Comparison of ENCODE assay signal across 8 mouse cellular contexts in the genomic region with DNA sequence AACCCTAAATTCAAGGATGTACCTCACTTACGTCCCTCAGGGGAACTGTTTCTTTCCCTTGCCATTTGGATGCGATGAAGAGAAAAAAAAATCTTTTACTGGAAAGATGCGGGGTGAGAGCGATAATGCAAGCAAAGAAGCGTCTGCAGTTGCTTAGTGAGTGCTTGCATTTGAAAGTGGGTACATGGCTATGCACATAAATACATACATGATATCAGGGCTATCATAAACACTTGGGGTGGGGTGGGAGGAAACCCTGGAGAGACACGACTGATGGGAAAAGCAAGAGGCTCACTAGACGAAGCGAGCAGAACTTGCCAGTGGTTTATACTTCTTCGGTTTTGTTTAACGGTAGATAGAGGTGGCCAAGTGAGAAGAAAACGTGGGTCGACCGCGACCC. TPM values are rescaled to one million over a fixed set of nuclear protein-coding genes. Genes with fewer than 3 reads are reported as not detected.
DNase-seq lines count a peak whose midpoint lies in the region; ATAC-seq and TF ChIP-seq lines count a peak whose summit lies in the region.

A gene (plus strand): TSS at position 301 of the 400 bp plus-strand sequence.

- peak within 1 kb of the TSS; percentile 100 for H3K4me3 ChIP-seq in lung, embryonic 16.5 days (ENCODE audit: low read length)
- peak within 1 kb of the TSS; percentile 80 for H3K4me3 ChIP-seq in forebrain, postnatal 0 days (ENCODE audit: low read depth, low read length)
- H3K4me3 ChIP-seq in limb, embryonic 10.5 days, result peak within 1 kb of the TSS; percentile 96
- H3K4me3 ChIP-seq in stomach, embryonic 14.5 days (ENCODE audit: low read depth, low read length), result peak within 1 kb of the TSS; percentile 100

- no peak for ATAC-seq in lung, embryonic 16.5 days (ENCODE audit: low read depth)
- ATAC-seq in forebrain, postnatal 0 days, result peak; percentile 12
- no peak for ATAC-seq in stomach, embryonic 14.5 days (ENCODE audit: insufficient number of reproducible peaks, insufficient read depth, low FRiP score, low read depth)

- no peak for DNase-seq in lung, adult 18-20 months
- no peak for DNase-seq in forebrain, postnatal 0 days
- no peak for DNase-seq in limb, embryonic 10.5 days (ENCODE audit: low spot score)
- no peak for DNase-seq in adrenal gland, postnatal 4 days (ENCODE audit: low spot score in 2 of 2)
- no peak for DNase-seq in urinary bladder, postnatal 25 days (ENCODE audit: low spot score)
- no peak for DNase-seq in spleen, postnatal 4 days (ENCODE audit: low spot score in 2 of 2)

- TF ChIP-seq CTCF in forebrain, postnatal 0 days (IDR thresholded peaks at IDR 0.05; ENCODE audit: low read depth), result no peak

- peak within 1 kb of the TSS; percentile 91 for H3K4me2 ChIP-seq in lung, embryonic 16.5 days (ENCODE audit: low read depth, low read length)
- peak within 1 kb of the TSS; percentile 67 for H3K4me2 ChIP-seq in forebrain, postnatal 0 days (ENCODE audit: low read depth)
- peak within 1 kb of the TSS; percentile 76 for H3K4me2 ChIP-seq in stomach, embryonic 14.5 days (replicated peaks; ENCODE audit: low read depth, low read length)

- H3K9ac ChIP-seq in lung, embryonic 16.5 days (ENCODE audit: low read length), result peak within 1 kb of the TSS; percentile 90
- H3K9ac ChIP-seq in forebrain, postnatal 0 days, result peak within 1 kb of the TSS; percentile 84
- H3K9ac ChIP-seq in stomach, embryonic 14.5 days (replicated peaks; ENCODE audit: low read depth, low read length), result peak within 1 kb of the TSS; percentile 79

- H3K27ac ChIP-seq in lung, embryonic 16.5 days (ENCODE audit: low read length), result no peak within 1 kb of the TSS
- H3K27ac ChIP-seq in forebrain, postnatal 0 days (ENCODE audit: low read depth, low read length), result peak within 1 kb of the TSS; percentile 66
- H3K27ac ChIP-seq in limb, embryonic 10.5 days, result peak within 1 kb of the TSS; percentile 88
- H3K27ac ChIP-seq in stomach, embryonic 14.5 days (ENCODE audit: low read length), result no peak within 1 kb of the TSS

- H3K27me3 ChIP-seq in lung, embryonic 16.5 days (ENCODE audit: control insufficient read depth, insufficient read depth, low read depth, low read length), result peaks cover 4% of the 10 kb centered on the region; the same call in 1 of the 2 replicates
- H3K27me3 ChIP-seq in forebrain, postnatal 0 days (ENCODE audit: insufficient read depth, low read length), result no peaks in the 10 kb centered on the region
- peaks cover 13% of the 10 kb centered on the region; the same call in 1 of the 2 replicates for H3K27me3 ChIP-seq in limb, embryonic 10.5 days (ENCODE audit: low read depth, poor library complexity, severe bottlenecking)
- H3K27me3 ChIP-seq in stomach, embryonic 14.5 days (ENCODE audit: control insufficient read depth, insufficient read depth, low read length), result no peaks in the 10 kb centered on the region

- 12% methylated on average over 14 of the region's 14 CpGs for WGBS in lung, embryonic 16.5 days
- WGBS in forebrain, postnatal 0 days, result 11% methylated on average over 14 of the region's 14 CpGs
- 17% methylated on average over 14 of the region's 14 CpGs for WGBS in limb, embryonic 10.5 days
- 15% methylated on average over 14 of the region's 14 CpGs for WGBS in stomach, embryonic 14.5 days

- H3K4me1 ChIP-seq in lung, embryonic 16.5 days (replicated peaks; ENCODE audit: control insufficient read depth, insufficient read depth, low read length), result peaks cover 6% of the 10 kb centered on the region
- H3K4me1 ChIP-seq in forebrain, postnatal 0 days (ENCODE audit: insufficient read depth), result no peaks in the 10 kb centered on the region
- peaks cover 11% of the 10 kb centered on the region for H3K4me1 ChIP-seq in limb, embryonic 10.5 days
- H3K4me1 ChIP-seq in stomach, embryonic 14.5 days (ENCODE audit: control insufficient read depth, insufficient read depth, low read length), result 0 out of 2 replicates have a peak, but pooled peaks cover 4% of the 10 kb centered on the region

- H3K36me3 ChIP-seq in lung, embryonic 16.5 days (ENCODE audit: control insufficient read depth, insufficient read depth, low read length), result no peaks in the 10 kb centered on the region
- H3K36me3 ChIP-seq in forebrain, postnatal 0 days (ENCODE audit: insufficient read depth), result no peaks in the 10 kb centered on the region
- no peaks in the 10 kb centered on the region for H3K36me3 ChIP-seq in limb, embryonic 10.5 days
- no peaks in the 10 kb centered on the region for H3K36me3 ChIP-seq in stomach, embryonic 14.5 days (ENCODE audit: control insufficient read depth, insufficient read depth, low read length)

- no peaks in the 10 kb centered on the region for H3K9me3 ChIP-seq in lung, embryonic 16.5 days (ENCODE audit: control insufficient read depth, low read length)
- no peaks in the 10 kb centered on the region for H3K9me3 ChIP-seq in forebrain, postnatal 0 days (ENCODE audit: low read length)
- no peaks in the 10 kb centered on the region for H3K9me3 ChIP-seq in limb, embryonic 10.5 days (replicated peaks)
- H3K9me3 ChIP-seq in stomach, embryonic 14.5 days (ENCODE audit: control insufficient read depth, low read depth, low read length), result no peaks in the 10 kb centered on the region

RNA-seq across cellular contexts. Expression of the gene that starts here (rescaled TPM):
- polyA plus RNA-seq in lung, embryonic 16.5 days (2015; fragmentation: Nextera tagmentation; extraction: Ambion mirVana), result 26.8 and 28.6 TPM in 2 replicates
- total RNA-seq in forebrain, postnatal 0 days (2014; rRNA removed), result 1.2 and 1.5 TPM in 2 replicates
- polyA plus RNA-seq in forebrain, postnatal 0 days (2015; fragmentation: Nextera tagmentation; extraction: Ambion mirVana), result 0.93 and 1.3 TPM in 2 replicates
- polyA plus RNA-seq in limb, embryonic 10.5 days (2016; fragmentation: Nextera tagmentation; extraction: Ambion mirVana), result 11.3 and 14.0 TPM in 2 replicates
- polyA plus RNA-seq in stomach, embryonic 14.5 days (2014; fragmentation: Nextera tagmentation; extraction: Ambion mirVana), result 4.6 and 5.1 TPM in 2 replicates
- 1 to 10 TPM; 3.7 to 4.1 TPM for total RNA-seq in adrenal gland, postnatal 4 days (2021)

Comparison
In these comparisons a context has a peak if more than half of its experiments do, and no peak if none do; other contexts are left out.
1. H3K27ac ChIP-seq: peak in forebrain, postnatal 0 days (single experiment) and limb, embryonic 10.5 days (single experiment); none in lung, embryonic 16.5 days (single experiment) and stomach, embryonic 14.5 days (single experiment).
2. Peak in every context shown above with its lines, with median percentiles within 50 percentile points of each other: H3K4me2 ChIP-seq, H3K4me3 ChIP-seq and H3K9ac ChIP-seq.